Mouse (Mus musculus): Measurements from ENCODE around the gene Cops9.

DNA sequence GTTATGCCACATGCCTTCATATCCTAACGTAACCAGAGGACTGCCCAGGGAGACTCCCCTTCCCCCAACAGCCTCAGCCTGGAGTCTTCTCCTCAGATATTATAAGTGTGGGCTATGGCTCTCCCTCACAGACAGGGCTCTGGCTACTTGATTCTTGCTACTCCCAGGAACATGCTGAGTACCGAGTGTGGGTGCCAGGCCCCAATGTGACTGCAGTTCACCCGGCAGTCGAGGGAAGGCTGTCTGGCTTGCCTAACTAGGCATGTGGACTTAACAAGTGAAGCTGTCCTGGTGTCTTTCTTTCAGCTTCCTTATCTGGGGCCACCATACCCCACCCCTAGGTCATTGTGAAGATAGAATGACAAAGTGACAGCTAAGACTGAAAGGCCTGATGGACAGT lies 1.9 kb upstream of the Cops9 start:
- TF ChIP-seq POLR2A (IDR thresholded peaks at IDR 0.05; ENCODE audit: borderline replicate concordance, extremely low read depth, low read depth, low read length): no peak
- no peak for TF ChIP-seq CTCF (IDR thresholded peaks at IDR 0.05; ENCODE audit: insufficient read depth, low read length)

Measured in lung, adult 2 months (tissue).